Mouse (Mus musculus): ENCODE results near the gene Arhgap21. TPM values are rescaled to one million over a fixed set of nuclear protein-coding genes. Genes with fewer than 3 reads are reported as not detected.

Arhgap21 gene
- polyA plus RNA-seq, 1 experiment from 2014 or later, result 38.6 TPM

DNA sequence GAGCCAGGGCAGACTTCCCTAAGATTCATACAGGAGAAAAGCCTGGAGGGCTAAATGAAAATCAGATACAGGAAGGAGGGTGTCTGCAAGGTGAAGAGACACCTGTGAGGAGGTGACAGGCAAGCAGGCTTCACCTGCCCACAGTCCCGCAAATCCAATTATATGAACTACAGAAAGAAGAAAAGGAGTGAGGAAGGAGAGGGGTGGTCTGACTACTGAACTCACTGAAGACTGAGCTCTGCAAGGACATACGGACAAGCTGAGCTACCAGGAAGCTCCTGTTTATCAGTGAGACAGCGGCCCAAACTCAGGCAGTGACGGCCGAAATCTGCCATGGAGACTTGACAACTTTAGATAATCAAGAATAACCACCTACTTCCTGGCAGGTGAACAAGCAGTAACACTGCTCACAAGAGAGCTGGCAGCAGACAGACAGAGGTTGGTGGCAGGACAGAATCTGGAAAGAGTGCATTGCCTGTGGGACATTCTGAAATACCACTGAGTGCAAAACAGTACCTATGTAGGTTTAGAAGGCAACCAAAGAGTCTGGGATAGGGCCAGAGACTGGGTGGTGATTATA, 5.4 kb downstream of the Arhgap21 start:
- Histone ChIP-seq H3K27ac (peak overlapping the region; percentile 57), H3K4me2 (peak overlapping the region; percentile 50)
- 77% methylated on average over 5 of the region's 5 CpGs for WGBS

DNA sequence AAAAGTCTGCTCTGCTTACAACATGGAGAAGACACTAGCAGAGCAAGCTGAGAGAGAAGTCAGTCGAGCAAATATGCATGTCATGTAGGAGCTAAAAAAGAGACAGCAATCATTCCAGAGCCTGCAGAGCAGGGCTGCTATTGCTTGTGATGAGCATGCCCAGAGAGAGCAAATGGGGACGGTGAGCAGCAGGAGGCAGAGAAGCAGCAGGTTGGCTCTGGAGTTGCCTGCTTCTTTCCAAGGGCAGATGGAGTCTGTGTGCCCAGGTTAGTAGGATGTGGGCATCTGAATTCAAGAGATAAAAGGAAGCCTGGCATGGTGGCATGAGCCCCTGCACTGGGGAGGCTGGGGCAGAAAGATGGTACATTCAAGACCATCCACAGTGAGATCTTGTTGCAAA, 6.4 kb downstream of the Arhgap21 start:
- Histone ChIP-seq H3K9ac (0 out of 2 replicates have a peak overlapping the region, but pooled peaks have one; percentile 8), H3K36me3 (ENCODE audit: poor library complexity, severe bottlenecking) (no peaks in the 10 kb centered on the region), H3K27me3 (no peaks in the 10 kb centered on the region), H3K27ac (peak overlapping the region; percentile 57), H3K9me3 (replicated peaks) (no peaks in the 10 kb centered on the region), H3K4me1 (peaks cover 78% of the 10 kb centered on the region), H3K4me2 (peak overlapping the region; percentile 50), H3K4me3 (0 out of 2 replicates have a peak overlapping the region, but pooled peaks have one; percentile 1)
- WGBS, result 25% methylated on average over 2 of the region's 2 CpGs
- ATAC-seq, result no peak

More for the DNA sequence above, 5.4 kb downstream of the Arhgap21 start:
- peak overlapping the region; percentile 19 for H3K4me3 ChIP-seq
- ATAC-seq, result no peak
- no peaks in the 10 kb centered on the region for H3K27me3 ChIP-seq
- H3K9ac ChIP-seq, result peak overlapping the region; percentile 40; the same call in 1 of the 2 replicates
- H3K36me3 ChIP-seq (ENCODE audit: poor library complexity, severe bottlenecking), result no peaks in the 10 kb centered on the region
- H3K4me1 ChIP-seq, result peaks cover 77% of the 10 kb centered on the region
- H3K9me3 ChIP-seq (replicated peaks), result no peaks in the 10 kb centered on the region

DNA sequence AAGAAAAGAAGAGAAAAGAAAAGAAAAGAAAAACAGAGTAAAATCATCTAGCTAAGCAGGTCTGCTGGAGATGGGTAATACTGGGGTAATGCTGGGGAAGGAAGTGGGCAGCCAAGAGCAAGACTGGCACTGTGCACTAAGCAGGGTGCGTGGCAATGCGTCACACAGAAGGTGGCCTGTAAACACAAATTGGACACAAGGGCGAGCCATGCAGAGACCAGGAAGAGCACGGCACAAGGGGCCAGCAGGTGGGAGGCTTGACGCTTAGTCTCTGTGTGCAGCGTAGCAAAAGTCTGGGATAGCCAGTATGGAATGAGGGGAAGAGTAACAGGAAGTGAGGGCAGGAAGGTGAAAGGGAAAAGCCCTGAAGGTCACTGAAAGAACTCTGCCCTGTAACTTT, 6.9 kb downstream of the Arhgap21 start:
- H3K27me3 ChIP-seq, result no peaks in the 10 kb centered on the region
- H3K4me1 ChIP-seq, result peaks cover 77% of the 10 kb centered on the region
- H3K27ac ChIP-seq, result peak overlapping the region; percentile 57
- ATAC-seq, result 0 out of 2 replicates have a peak, but pooled peaks have one; percentile 17
- peak overlapping the region; percentile 28 for H3K9ac ChIP-seq
- WGBS, result 25% methylated on average over 6 of the region's 6 CpGs
- no peaks in the 10 kb centered on the region for H3K9me3 ChIP-seq (replicated peaks)
- no peaks in the 10 kb centered on the region for H3K36me3 ChIP-seq (ENCODE audit: poor library complexity, severe bottlenecking)
- H3K4me2 ChIP-seq, result peak overlapping the region; percentile 50
- H3K4me3 ChIP-seq, result peak overlapping the region; percentile 11; the same call in 1 of the 2 replicates

DNA sequence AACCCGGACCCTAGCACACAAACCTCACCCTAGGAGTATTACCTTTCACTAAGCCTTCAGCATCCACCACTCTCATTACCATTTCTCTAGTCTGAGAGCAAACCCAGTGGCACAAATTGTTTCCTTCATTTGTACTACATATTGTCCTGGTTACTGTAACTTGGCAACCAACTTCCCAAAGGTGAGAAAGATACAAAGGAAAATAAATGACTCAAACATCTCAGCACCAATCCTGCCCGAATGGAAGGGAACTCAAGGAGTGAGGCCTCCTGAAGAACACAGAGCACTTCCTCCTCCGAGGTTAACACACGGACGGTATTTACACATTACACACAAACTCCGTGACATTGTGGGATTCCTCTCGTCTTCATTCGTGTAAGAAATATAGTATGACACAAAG, 7.4 kb downstream of the Arhgap21 start:
- no peak for ATAC-seq
- Histone ChIP-seq H3K9ac (peak overlapping the region; percentile 45), H3K27me3 (no peaks in the 10 kb centered on the region), H3K36me3 (ENCODE audit: poor library complexity, severe bottlenecking) (no peaks in the 10 kb centered on the region), H3K9me3 (replicated peaks) (no peaks in the 10 kb centered on the region), H3K4me3 (0 out of 2 replicates have a peak overlapping the region, but pooled peaks have one; percentile 12), H3K27ac (peak overlapping the region; percentile 16; the same call in 1 of the 2 replicates), H3K4me2 (peak overlapping the region; percentile 46), H3K4me1 (peaks cover 81% of the 10 kb centered on the region)
- 45% methylated on average over 8 of the region's 8 CpGs for WGBS

DNA sequence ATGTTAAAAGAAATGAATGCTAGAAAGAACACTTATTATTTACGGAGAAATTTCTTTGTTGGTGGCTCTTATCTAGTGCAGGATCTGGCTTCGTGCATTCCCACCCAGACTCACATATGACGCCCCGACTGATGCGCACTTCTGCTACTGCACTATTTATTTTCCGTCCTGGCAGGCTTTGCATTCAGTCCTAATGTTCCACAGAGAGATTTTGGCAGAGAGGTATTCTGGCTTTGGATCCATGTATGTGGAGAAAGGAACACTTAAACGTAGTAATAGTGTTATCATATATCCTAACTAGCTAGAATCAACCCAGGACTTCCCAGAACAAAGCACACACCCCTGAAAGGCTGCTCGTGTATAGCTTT, 8.0 kb downstream of the Arhgap21 start:
- peak overlapping the region; percentile 41; the same call in 1 of the 2 replicates for H3K9ac ChIP-seq
- 0 out of 2 replicates have a peak overlapping the region, but pooled peaks have one; percentile 7 for H3K4me3 ChIP-seq
- no peaks in the 10 kb centered on the region for H3K9me3 ChIP-seq (replicated peaks)
- ATAC-seq, result peak; percentile 55; the same call in 1 of the 2 replicates
- 62% methylated on average over 8 of the region's 8 CpGs for WGBS
- no peaks in the 10 kb centered on the region for H3K36me3 ChIP-seq (ENCODE audit: poor library complexity, severe bottlenecking)
- no peaks in the 10 kb centered on the region for H3K27me3 ChIP-seq
- peak overlapping the region; percentile 38 for H3K4me2 ChIP-seq
- peaks cover 81% of the 10 kb centered on the region for H3K4me1 ChIP-seq
- peak overlapping the region; percentile 76 for H3K27ac ChIP-seq

DNA sequence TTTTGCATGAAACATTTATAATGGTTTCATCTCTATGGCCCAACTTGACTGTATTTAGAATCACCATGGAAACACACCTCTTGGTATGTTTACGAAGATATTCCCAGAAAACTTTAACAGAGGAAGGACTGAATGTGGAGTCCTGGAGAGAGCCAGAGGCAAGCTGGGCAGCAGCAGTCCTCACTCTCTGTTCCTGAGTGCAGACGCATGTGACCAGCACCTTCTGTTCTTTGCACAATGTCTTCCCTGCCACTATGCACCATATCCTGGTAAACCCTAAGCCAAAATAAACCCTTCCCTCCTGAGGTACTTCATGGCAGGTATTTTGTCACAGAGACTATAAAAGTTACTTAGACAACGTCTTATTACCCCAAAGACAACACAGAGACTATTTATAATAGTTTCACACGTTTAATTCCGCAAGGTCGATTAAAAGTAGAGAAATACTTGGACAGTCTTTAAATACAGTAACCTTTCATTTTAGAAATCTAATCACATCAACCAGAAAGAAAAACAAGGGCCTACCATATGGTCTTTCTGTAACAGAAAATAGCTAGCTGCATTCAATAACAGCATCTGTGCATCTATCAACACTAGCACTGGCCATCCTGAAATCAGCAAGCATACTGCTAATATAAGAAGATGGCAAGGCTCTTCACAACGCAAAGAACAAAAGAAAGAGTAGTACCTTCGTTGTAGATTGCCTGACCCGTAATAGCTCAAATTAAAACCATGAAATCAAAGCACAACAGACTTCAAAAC, 8.6 kb downstream of the Arhgap21 start:
- no peaks in the 10 kb centered on the region for H3K27me3 ChIP-seq
- peak; percentile 71 for ATAC-seq
- peak overlapping the region; percentile 41; the same call in 1 of the 2 replicates for H3K9ac ChIP-seq
- peak overlapping the region; percentile 76 for H3K27ac ChIP-seq
- WGBS, result 55% methylated on average over 9 of the region's 9 CpGs
- 0 out of 2 replicates have a peak overlapping the region, but pooled peaks have one; percentile 7 for H3K4me3 ChIP-seq
- H3K9me3 ChIP-seq (replicated peaks), result no peaks in the 10 kb centered on the region
- H3K4me2 ChIP-seq, result peak overlapping the region; percentile 38
- peaks cover 83% of the 10 kb centered on the region for H3K4me1 ChIP-seq
- H3K36me3 ChIP-seq (ENCODE audit: poor library complexity, severe bottlenecking), result no peaks in the 10 kb centered on the region

DNA sequence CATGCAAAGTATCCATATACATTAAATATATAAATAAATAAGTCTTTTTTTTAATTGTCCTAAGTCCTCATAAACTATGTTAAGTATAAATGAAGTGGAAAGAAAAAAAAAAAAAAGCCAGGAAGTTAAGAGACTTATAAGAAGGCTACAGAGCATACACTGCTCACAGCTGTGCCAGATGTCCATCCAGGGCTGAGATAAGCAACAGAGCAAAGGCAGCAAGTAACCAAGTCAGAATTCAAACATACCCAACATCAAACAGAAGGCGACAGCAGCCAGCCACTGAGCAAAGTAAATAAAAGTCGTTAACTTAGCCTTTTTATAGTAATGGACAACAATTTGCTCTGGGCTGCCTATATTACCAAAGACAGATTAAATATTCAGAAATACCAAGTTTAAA, 9.6 kb downstream of the Arhgap21 start:
- no peak overlapping the region for H3K4me3 ChIP-seq
- H3K27me3 ChIP-seq, result no peaks in the 10 kb centered on the region
- H3K36me3 ChIP-seq (ENCODE audit: poor library complexity, severe bottlenecking), result no peaks in the 10 kb centered on the region
- 68% methylated on average over 2 of the region's 2 CpGs for WGBS
- H3K4me1 ChIP-seq, result peaks cover 77% of the 10 kb centered on the region
- H3K27ac ChIP-seq, result no peak overlapping the region
- H3K9me3 ChIP-seq (replicated peaks), result no peaks in the 10 kb centered on the region
- no peak overlapping the region for H3K9ac ChIP-seq
- H3K4me2 ChIP-seq, result no peak overlapping the region
- no peak for ATAC-seq

DNA sequence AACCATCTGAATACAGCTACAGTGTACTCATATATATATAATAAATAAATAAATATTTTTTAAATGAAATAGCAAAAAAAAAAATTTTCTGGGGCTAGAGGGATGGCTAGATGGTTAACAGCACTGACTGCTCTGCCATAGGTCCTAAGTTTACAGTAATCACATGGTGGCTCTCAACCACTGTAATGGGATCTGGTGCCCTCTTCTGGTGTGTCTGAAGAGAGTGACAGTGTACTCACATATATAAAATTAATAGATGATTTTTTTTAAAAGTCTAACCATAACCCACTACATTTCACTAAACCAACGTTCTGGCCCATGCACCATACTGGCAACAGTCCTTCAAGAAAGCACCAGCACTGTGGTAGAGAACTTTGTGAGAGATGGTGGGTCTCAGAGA, 10.7 kb downstream of the Arhgap21 start:
- Histone ChIP-seq H3K4me2 (no peak overlapping the region), H3K9ac (no peak overlapping the region), H3K4me3 (no peak overlapping the region), H3K36me3 (ENCODE audit: poor library complexity, severe bottlenecking) (no peaks in the 10 kb centered on the region), H3K27ac (no peak overlapping the region), H3K9me3 (replicated peaks) (no peaks in the 10 kb centered on the region), H3K27me3 (no peaks in the 10 kb centered on the region), H3K4me1 (peaks cover 71% of the 10 kb centered on the region)
- no peak for ATAC-seq
- 86% methylated on average over 1 of the region's 1 CpGs for WGBS

DNA sequence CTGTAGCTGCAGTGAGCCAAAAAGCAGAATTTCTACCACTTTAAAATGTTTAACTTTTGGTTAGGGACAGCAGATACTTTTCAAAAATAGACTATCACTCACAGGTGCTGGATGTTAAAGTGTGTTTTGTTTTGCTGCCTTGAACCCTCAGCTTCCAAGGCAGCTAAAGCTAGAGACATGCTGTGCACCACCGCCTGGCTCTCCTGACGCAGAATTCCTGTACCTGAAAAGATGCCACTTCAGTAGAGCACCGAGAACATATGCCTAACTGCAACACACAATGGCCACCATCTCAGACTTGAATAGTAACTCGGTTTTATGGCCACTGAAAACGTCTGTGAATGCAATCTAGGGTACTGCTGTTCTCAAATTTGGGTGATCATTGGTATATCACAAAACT, 12.0 kb downstream of the Arhgap21 start:
- Histone ChIP-seq H3K4me2 (no peak overlapping the region), H3K9ac (no peak overlapping the region), H3K4me1 (peaks cover 58% of the 10 kb centered on the region), H3K4me3 (no peak overlapping the region), H3K36me3 (ENCODE audit: poor library complexity, severe bottlenecking) (no peaks in the 10 kb centered on the region), H3K27me3 (no peaks in the 10 kb centered on the region), H3K9me3 (replicated peaks) (no peaks in the 10 kb centered on the region), H3K27ac (no peak overlapping the region)
- 64% methylated on average over 5 of the region's 5 CpGs for WGBS
- ATAC-seq, result no peak

DNA sequence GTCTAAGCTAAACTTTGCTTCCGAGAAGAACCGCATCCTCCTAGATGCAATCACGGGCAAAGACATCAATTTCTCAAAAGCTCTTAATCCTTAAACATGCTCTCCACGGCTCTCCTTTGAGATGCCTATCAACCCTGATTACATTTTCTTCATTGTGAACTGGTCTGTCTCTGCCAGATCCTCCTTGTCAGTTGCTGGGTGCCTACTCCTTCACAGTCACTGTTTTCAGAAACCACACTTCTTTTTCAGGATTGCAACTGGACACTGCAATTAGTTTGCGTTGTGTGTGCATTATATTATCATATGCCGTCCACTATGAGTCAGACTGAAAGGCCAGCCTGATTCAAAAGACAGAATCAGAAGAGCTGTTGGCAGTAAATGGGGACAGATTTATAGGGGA, 12.7 kb downstream of the Arhgap21 start:
- WGBS, result 23% methylated on average over 6 of the region's 6 CpGs
- Histone ChIP-seq H3K9ac (no peak overlapping the region), H3K27me3 (no peaks in the 10 kb centered on the region), H3K27ac (0 out of 2 replicates have a peak overlapping the region, but pooled peaks have one; percentile 45), H3K4me2 (no peak overlapping the region), H3K4me3 (no peak overlapping the region), H3K9me3 (replicated peaks) (no peaks in the 10 kb centered on the region), H3K36me3 (ENCODE audit: poor library complexity, severe bottlenecking) (no peaks in the 10 kb centered on the region), H3K4me1 (peaks cover 51% of the 10 kb centered on the region)
- ATAC-seq, result no peak

DNA sequence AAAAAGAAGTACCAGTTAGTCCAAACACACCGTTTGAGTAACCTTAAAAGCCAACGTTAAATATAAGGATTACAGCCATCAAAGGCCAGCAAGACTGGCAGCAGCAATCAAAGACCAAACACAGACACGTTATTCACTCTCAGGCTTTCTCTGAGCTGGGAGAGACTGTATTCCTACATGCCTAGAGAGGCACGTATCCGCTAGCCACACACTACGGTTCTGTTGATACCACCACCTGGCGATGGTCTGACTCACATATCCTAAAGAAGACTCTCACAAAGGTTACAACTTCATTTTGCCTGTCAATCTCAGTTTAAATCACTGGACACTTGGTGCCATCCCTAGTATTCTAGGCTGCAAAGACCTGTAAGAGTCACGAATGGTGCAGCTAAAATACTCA, 13.3 kb downstream of the Arhgap21 start:
- Histone ChIP-seq H3K9me3 (replicated peaks) (no peaks in the 10 kb centered on the region), H3K27me3 (no peaks in the 10 kb centered on the region), H3K27ac (no peak overlapping the region), H3K9ac (no peak overlapping the region), H3K36me3 (ENCODE audit: poor library complexity, severe bottlenecking) (no peaks in the 10 kb centered on the region), H3K4me1 (peaks cover 44% of the 10 kb centered on the region), H3K4me3 (no peak overlapping the region), H3K4me2 (no peak overlapping the region)
- WGBS, result 60% methylated on average over 8 of the region's 8 CpGs
- no peak for ATAC-seq

DNA sequence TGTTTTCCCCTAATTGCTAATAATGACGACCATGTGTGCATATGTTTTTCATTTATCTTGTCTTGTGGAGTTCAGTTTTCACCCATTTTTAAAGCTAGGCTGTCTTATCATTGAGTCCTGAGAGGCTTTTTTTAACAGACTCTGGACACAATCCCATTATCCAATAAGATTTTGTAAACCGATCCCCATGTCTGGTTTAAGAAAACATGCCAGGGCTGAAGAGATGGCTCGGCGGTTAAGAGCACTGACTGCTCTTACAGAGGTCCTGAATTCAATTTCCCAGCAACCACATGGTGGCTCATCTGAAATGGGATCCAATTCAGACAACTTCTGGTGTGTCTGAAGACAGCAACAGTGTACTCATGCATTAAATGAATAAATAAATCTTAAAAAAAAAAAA, 16.0 kb downstream of the Arhgap21 start:
- ATAC-seq, result no peak
- H3K4me1 ChIP-seq, result peaks cover 31% of the 10 kb centered on the region
- no peaks in the 10 kb centered on the region for H3K9me3 ChIP-seq (replicated peaks)
- no peak overlapping the region for H3K4me3 ChIP-seq
- H3K27ac ChIP-seq, result no peak overlapping the region
- WGBS, result 67% methylated on average over 4 of the region's 4 CpGs
- no peak overlapping the region for H3K4me2 ChIP-seq
- H3K27me3 ChIP-seq, result no peaks in the 10 kb centered on the region
- H3K9ac ChIP-seq, result no peak overlapping the region
- H3K36me3 ChIP-seq (ENCODE audit: poor library complexity, severe bottlenecking), result no peaks in the 10 kb centered on the region
